Mouse (Mus musculus): Measurements from ENCODE around the gene Syngap1.

Syngap1 gene

GRCm38 (mm10) chr17:26936921-26937695, 3.9 kb upstream of the Syngap1 start:
- DNase-seq: no peak

- no peak for DNase-seq
Observed at GRCm38 (mm10) chr17:26937883-26938695, 3.0 kb upstream of the Syngap1 start.

- peak; percentile 63 to 66 for DNase-seq
Observed at GRCm38 (mm10) chr17:26938731-26939130, 2.3 kb upstream of the Syngap1 start.

- DNase-seq: peak; percentile 100
Observed at GRCm38 (mm10) chr17:26939178-26939972, 1.7 kb upstream of the Syngap1 start, which contains the start of gene Cuta. TSS of gene Cuta (minus strand) at chr17:26939569.

GRCm38 (mm10) chr17:26939973-26940300, 1.1 kb upstream of the Syngap1 start:
- DNase-seq: no peak

- peak; percentile 62 to 72 for DNase-seq
Observed at GRCm38 (mm10) chr17:26941841-26942570, 953 bp downstream of the Syngap1 start.

GRCm38 (mm10) chr17:26945824-26946495, 4.9 kb downstream of the Syngap1 start:
- DNase-seq: peak in 1 of 2 experiments; percentile 48

- peak; percentile 81 to 85 for DNase-seq
Observed at GRCm38 (mm10) chr17:26946567-26946966, 5.5 kb downstream of the Syngap1 start.

- DNase-seq: peak in 1 of 2 experiments; percentile 32
Observed at GRCm38 (mm10) chr17:26947231-26948100, 6.4 kb downstream of the Syngap1 start.

GRCm38 (mm10) chr17:26948316-26949050, 7.4 kb downstream of the Syngap1 start:
- DNase-seq: peak; percentile 73 to 77

GRCm38 (mm10) chr17:26949051-26949577, 8.1 kb downstream of the Syngap1 start:
- DNase-seq: peak; percentile 36 to 54

GRCm38 (mm10) chr17:26949866-26950265, 8.8 kb downstream of the Syngap1 start:
- peak in 1 of 2 experiments; percentile 17 for DNase-seq

GRCm38 (mm10) chr17:26950560-26951288, 9.7 kb downstream of the Syngap1 start:
- DNase-seq: peak in 1 of 2 experiments; percentile 5

- peak; percentile 85 to 89 for DNase-seq
Observed at GRCm38 (mm10) chr17:26951406-26951805, 10.4 kb downstream of the Syngap1 start.

GRCm38 (mm10) chr17:26951952-26952877, 11.2 kb downstream of the Syngap1 start:
- peak in 1 of 2 experiments; percentile 22 for DNase-seq

- no peak for DNase-seq
Observed at GRCm38 (mm10) chr17:26953201-26953600, 12.1 kb downstream of the Syngap1 start.

- no peak for DNase-seq
Observed at GRCm38 (mm10) chr17:26953726-26954125, 12.7 kb downstream of the Syngap1 start.

GRCm38 (mm10) chr17:26956309-26956708, 15.3 kb downstream of the Syngap1 start:
- no peak for DNase-seq

Data from cerebellum, postnatal 10 days (tissue).